Mouse (Mus musculus) heart, embryonic 13.5 days (tissue): ENCODE data around the gene Creb3l2. TPM values are rescaled to one million over a fixed set of nuclear protein-coding genes. Genes with fewer than 3 reads are reported as not detected.

Experiments used
- ATAC-seq: fragments of 200-750 bp; cut with Nextera tagmentation; 2 replicates; pipeline ENCODE4 v1.8.0; 2017; ENCODE audit warnings: moderate TSS enrichment; ENCODE audit not compliant: insufficient number of reproducible peaks, low FRiP score, low TSS enrichment; ENCODE audit errors: extremely low read depth
- H3K27ac ChIP-seq: fragments of 300-500 bp; sonication (generic); replicated peaks from 2 replicates; pipeline ENCODE4 v1.5.1; 2015; ENCODE audit warnings: moderate library complexity, mild to moderate bottlenecking, inconsistent platforms
- H3K27me3 ChIP-seq: fragments of 300-500 bp; sonication (generic); replicated peaks from 2 replicates; pipeline ENCODE4 v1.6.1; 2015; ENCODE audit warnings: mild to moderate bottlenecking, inconsistent platforms
- H3K36me3 ChIP-seq: fragments of 300-500 bp; sonication (generic); 2 replicates; pipeline ENCODE4 v1.6.1; 2015; ENCODE audit warnings: mild to moderate bottlenecking, inconsistent platforms
- H3K4me1 ChIP-seq: fragments of 300-500 bp; sonication (generic); 2 replicates; pipeline ENCODE4 v1.6.1; 2015; ENCODE audit warnings: inconsistent platforms
- H3K4me2 ChIP-seq: fragments of 300-500 bp; sonication (generic); 2 replicates; pipeline ENCODE4 v1.6.1; 2015; ENCODE audit warnings: inconsistent platforms, mild to moderate bottlenecking, moderate library complexity
- H3K4me3 ChIP-seq: fragments of 300-500 bp; sonication (generic); 2 replicates; pipeline ENCODE4 v1.5.1; 2015; ENCODE audit warnings: moderate library complexity, mild to moderate bottlenecking, inconsistent platforms
- H3K9ac ChIP-seq: fragments of 300-500 bp; sonication (generic); 2 replicates; pipeline ENCODE4 v1.6.1; 2015; ENCODE audit warnings: inconsistent platforms, mild to moderate bottlenecking, moderate library complexity
- H3K9me3 ChIP-seq: fragments of 300-500 bp; sonication (generic); 2 replicates; pipeline ENCODE4 v1.6.1; 2016; ENCODE audit warnings: inconsistent platforms
- WGBS: fragments of 180-500 bp; shearing (Covaris S2); methylation state at CpG from one replicate; pipeline ENCODE4 v1.1.7; 2015; ENCODE audit warnings: mixed read lengths; 5-methylcytosine and 5-hydroxymethylcytosine counted together
- polyA plus RNA-seq: library from polyadenylated mRNA; unstranded; fragments of >200 nt; fragmentation: Nextera tagmentation; extraction: Ambion mirVana; gene quantifications from 2 replicates; pipeline ENCODE4 v1.2.1, GENCODE M21; 2015

The Creb3l2 gene
- polyA plus RNA-seq, 1 experiment from 2014 or later = 30.1 TPM

DNA sequence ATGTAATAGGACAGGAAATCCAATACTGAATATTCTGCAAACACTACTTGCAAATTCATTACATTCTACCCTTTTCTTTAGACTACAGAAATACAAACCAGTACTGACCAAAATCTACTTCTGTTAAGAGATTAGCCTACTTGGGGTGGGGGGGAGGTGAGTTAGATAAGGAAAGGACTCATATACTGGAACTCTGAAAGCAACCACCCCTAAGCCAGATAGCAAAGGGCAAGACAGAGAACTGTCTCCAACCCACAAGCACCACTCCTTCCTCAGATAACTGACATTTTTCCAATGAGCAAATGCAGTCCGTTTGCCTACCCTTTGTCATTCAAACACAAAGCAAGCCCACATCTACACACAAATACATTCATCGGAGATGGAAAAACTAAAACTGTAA, 32.1 kb downstream of the Creb3l2 start:
- Histone ChIP-seq H3K4me3 (no peak overlapping the region), H3K4me1 (peaks cover 92% of the 10 kb centered on the region), H3K36me3 (peaks cover 42% of the 10 kb centered on the region), H3K27me3 (no peaks in the 10 kb centered on the region), H3K9ac (no peak overlapping the region), H3K4me2 (no peak overlapping the region), H3K9me3 (no peaks in the 10 kb centered on the region), H3K27ac (peak overlapping the region; percentile 55)
- 40% methylated on average over 2 of the region's 2 CpGs for WGBS
- no peak for ATAC-seq

DNA sequence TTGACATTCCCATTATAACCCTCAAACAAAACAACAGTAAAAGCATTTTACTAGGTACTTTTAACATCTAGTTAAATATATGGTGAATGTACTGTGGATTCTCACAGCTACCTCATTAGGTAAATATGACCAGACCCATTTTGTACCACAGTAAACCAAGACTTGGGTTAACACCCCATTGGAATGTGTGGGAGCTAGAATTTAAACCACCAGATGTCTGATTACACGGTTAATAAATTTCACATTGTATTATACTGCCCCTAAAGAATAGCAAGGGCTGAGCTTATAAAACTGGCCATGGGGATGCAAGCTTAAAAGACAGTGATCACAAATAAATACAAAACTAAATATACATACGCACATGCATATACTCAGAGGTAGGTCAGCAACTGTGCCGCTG, 34.1 kb downstream of the Creb3l2 start:
- no peak for ATAC-seq
- Histone ChIP-seq H3K4me2 (no peak overlapping the region), H3K4me1 (peaks cover 92% of the 10 kb centered on the region), H3K27me3 (no peaks in the 10 kb centered on the region), H3K4me3 (no peak overlapping the region), H3K36me3 (peaks cover 30% of the 10 kb centered on the region), H3K9me3 (no peaks in the 10 kb centered on the region), H3K9ac (no peak overlapping the region), H3K27ac (no peak overlapping the region)
- WGBS = 91% methylated on average over 3 of the region's 3 CpGs

DNA sequence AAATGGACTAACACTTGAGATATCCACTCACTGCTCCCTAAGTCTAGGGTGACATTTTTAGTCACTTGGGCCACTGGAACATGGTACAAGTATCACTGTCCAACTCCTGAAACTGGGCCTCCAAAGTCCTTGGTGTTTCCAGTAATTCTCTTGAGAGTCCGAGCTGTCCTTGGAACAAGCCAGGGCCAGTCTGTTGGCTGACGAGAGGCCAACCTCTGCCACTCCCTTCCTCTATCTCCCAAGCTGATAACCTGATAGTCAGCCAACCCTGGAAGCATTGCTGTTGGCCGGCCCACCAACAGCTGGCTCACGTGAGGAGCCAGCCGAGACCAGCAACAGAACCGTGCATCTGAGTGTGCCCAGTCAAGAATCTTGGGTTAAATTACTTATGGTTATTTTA, 35.0 kb downstream of the Creb3l2 start:
- Histone ChIP-seq H3K27ac (no peak overlapping the region), H3K36me3 (peaks cover 30% of the 10 kb centered on the region), H3K27me3 (no peaks in the 10 kb centered on the region), H3K4me3 (no peak overlapping the region), H3K9ac (no peak overlapping the region), H3K4me2 (no peak overlapping the region), H3K4me1 (peaks cover 92% of the 10 kb centered on the region), H3K9me3 (no peaks in the 10 kb centered on the region)
- 43% methylated on average over 6 of the region's 6 CpGs for WGBS
- no peak for ATAC-seq

DNA sequence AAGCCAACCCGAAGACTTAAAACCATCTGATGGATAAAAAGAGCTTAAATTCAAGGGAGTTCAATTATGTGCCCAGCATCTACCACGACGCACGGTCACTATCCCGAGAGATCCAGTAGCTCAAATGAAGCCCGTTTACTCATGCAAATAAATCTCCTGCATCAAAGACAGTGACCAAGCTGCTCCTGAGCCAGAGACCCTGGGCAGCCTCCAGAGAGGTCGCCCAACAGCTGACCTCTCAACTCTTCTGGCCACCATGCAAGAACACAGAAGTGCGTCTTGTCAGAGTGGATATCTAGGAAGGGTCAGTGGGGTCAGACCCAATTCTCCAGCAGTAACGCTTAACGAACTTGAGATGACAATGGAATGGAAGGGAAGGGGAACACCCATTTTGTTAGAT, 35.9 kb downstream of the Creb3l2 start:
- Histone ChIP-seq H3K9ac (no peak overlapping the region), H3K27ac (no peak overlapping the region), H3K4me2 (no peak overlapping the region), H3K4me3 (no peak overlapping the region), H3K27me3 (no peaks in the 10 kb centered on the region), H3K4me1 (peaks cover 92% of the 10 kb centered on the region), H3K36me3 (peaks cover 30% of the 10 kb centered on the region), H3K9me3 (no peaks in the 10 kb centered on the region)
- ATAC-seq = no peak
- 83% methylated on average over 10 of the region's 10 CpGs for WGBS

DNA sequence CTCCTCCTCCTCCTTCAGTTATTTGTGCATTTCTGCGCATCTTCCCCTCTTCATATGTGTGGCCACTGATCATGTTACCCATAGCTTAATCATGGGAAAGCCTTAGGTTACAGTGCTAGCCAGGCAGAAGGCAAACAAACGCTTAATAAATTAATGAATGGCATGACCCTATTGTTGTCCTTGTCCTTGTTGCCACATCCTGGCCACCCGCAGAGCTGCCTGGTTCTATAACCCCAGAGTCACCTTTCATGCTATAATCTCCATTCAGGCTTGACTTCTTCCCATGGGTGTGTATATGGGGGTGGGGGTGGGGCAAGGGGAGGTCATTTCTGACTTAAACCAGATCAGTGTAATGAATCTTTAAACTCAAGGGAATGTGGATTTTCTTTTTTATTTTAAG, 37.6 kb downstream of the Creb3l2 start:
- Histone ChIP-seq H3K9me3 (no peaks in the 10 kb centered on the region), H3K27me3 (no peaks in the 10 kb centered on the region), H3K9ac (no peak overlapping the region), H3K36me3 (peaks cover 24% of the 10 kb centered on the region), H3K4me1 (peaks cover 92% of the 10 kb centered on the region), H3K4me3 (no peak overlapping the region), H3K4me2 (no peak overlapping the region), H3K27ac (peak overlapping the region; percentile 50)
- 60% methylated on average over 3 of the region's 3 CpGs for WGBS
- no peak for ATAC-seq

DNA sequence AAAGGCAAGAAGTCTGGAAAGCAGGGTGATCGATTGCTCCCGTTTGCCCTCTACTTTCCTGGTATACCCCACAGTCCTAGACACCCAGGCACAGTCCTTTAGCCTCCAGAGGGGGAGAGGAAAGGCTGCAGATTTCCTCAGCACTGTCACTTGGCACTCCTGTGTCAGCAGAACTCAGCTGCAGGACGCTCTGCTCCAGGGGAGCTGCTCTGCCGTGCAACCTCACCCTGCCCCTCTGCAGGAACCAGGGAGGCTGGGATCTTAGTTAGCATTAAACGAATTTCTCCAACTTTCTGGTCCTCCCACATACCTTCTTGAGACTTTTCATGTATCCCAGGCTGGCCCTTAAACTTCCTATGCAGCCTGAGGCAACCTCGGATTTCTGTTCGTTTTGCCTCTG, 40.0 kb downstream of the Creb3l2 start:
- no peaks in the 10 kb centered on the region for H3K9me3 ChIP-seq
- no peak overlapping the region for H3K4me3 ChIP-seq
- H3K27me3 ChIP-seq = no peaks in the 10 kb centered on the region
- H3K36me3 ChIP-seq = peaks cover 8% of the 10 kb centered on the region
- peak overlapping the region; percentile 41; the same call in 1 of the 2 replicates for H3K4me2 ChIP-seq
- H3K27ac ChIP-seq = peak overlapping the region; percentile 91
- ATAC-seq = no peak
- WGBS = 25% methylated on average over 7 of the region's 7 CpGs
- peak overlapping the region; percentile 37 for H3K9ac ChIP-seq
- H3K4me1 ChIP-seq = peaks cover 98% of the 10 kb centered on the region

DNA sequence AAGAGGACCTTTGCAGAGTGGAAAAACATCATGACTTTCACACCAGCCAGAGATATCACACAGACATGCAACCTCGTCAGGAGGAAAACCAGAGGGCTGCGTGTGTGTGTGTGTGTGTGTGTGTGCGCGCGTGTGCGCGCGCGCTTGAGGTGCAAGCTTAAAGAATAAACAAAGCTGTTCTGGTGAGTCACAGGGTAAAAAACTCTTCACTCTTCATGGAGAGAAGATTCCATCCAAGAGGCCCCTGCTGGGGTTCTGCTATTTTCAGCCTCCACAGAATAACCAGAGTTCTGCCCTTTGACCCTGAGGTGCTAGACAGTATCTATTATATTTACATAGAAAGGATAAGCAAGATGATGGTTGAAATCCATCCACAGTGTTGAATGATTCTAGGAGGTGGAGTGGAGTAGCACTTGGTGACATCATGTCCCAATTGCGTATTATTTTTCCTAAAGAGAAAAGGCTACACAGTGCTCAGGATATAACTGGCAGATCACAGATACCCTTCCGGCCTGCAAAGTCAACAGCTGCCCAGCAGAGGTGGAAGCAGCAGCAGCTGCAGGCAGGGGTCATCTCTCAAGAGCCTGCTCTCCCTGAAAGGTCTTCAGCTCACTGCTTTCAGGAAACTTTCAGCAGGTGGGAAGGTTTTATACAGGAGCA, 41.0 kb downstream of the Creb3l2 start:
- Histone ChIP-seq H3K9ac (peak overlapping the region; percentile 37), H3K4me2 (peak overlapping the region; percentile 41), H3K4me1 (peaks cover 98% of the 10 kb centered on the region), H3K9me3 (no peaks in the 10 kb centered on the region), H3K36me3 (peaks cover 8% of the 10 kb centered on the region), H3K4me3 (no peak overlapping the region), H3K27me3 (no peaks in the 10 kb centered on the region), H3K27ac (peak overlapping the region; percentile 91)
- peak; percentile 29 for ATAC-seq
- 11% methylated on average over 11 of the region's 11 CpGs for WGBS

DNA sequence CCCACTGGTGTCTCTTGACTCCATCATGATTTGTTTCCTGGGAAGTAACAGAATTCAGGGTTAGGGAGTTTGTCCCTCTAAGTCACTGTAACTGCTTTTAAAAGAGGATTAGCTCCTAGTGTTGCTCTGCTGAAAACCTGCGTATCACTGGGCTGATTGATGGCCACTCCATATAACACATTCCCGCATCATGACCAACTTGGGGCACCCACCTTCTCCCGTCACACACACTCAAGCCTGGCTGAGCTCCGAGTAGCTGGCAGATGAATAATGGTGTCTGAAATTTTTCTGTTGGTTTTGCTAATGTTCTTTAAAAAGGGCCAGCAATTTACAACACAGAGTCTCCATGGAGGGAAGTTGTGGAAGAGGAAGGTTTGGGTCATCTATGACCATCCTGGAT, 41.8 kb downstream of the Creb3l2 start:
- no peak overlapping the region for H3K4me3 ChIP-seq
- H3K27ac ChIP-seq = peak overlapping the region; percentile 91
- peak overlapping the region; percentile 41 for H3K4me2 ChIP-seq
- H3K36me3 ChIP-seq = peaks cover 11% of the 10 kb centered on the region
- ATAC-seq = no peak
- peaks cover 98% of the 10 kb centered on the region for H3K4me1 ChIP-seq
- no peaks in the 10 kb centered on the region for H3K27me3 ChIP-seq
- no peaks in the 10 kb centered on the region for H3K9me3 ChIP-seq
- H3K9ac ChIP-seq = peak overlapping the region; percentile 33
- WGBS = 36% methylated on average over 4 of the region's 4 CpGs

DNA sequence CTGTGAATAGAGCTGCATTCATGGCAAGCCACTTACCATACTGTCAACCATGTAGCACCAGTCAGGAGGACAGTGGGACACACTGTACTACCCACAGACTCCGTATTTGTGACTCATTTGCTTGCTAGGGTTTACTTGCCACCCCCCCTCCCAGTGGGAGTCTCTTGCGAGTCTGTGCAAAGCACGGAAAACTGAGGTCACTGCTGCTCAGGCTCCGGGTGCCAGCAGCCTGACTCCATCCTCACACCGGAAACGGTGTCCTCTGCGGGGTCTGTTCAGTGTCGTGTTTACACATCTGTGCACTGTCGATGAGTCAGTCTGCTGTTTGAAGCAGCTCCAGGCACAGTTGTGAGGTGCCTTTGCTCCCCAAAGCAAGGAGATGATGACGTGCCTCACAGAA, 43.0 kb downstream of the Creb3l2 start:
- ATAC-seq = no peak
- no peak overlapping the region for H3K4me3 ChIP-seq
- WGBS = 6% methylated on average over 10 of the region's 10 CpGs
- peaks cover 99% of the 10 kb centered on the region for H3K4me1 ChIP-seq
- peak overlapping the region; percentile 33; the same call in 1 of the 2 replicates for H3K9ac ChIP-seq
- no peaks in the 10 kb centered on the region for H3K27me3 ChIP-seq
- peak overlapping the region; percentile 41 for H3K4me2 ChIP-seq
- H3K27ac ChIP-seq = peak overlapping the region; percentile 91
- no peaks in the 10 kb centered on the region for H3K9me3 ChIP-seq
- peaks cover 11% of the 10 kb centered on the region for H3K36me3 ChIP-seq

DNA sequence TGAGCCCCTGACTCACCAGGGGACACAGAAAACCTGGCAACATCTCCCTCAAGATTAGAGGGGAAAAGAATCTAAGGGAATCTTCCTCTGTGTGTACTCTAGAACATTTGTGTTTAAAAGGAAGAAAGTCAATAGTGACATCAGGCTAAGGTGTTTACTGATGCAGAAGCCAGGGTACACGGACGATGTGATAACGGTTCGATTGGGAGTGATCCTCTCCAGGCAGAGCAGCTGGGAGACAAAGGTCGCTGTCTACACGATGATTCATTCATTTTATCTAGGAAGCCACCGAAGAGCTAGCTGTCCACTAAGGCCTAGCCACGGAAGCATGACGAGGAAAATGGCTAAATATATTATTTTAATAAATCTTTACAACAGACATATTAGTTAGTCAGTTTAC, 44.0 kb downstream of the Creb3l2 start:
- no peaks in the 10 kb centered on the region for H3K9me3 ChIP-seq
- WGBS = 28% methylated on average over 9 of the region's 9 CpGs
- peaks cover 100% of the 10 kb centered on the region for H3K4me1 ChIP-seq

DNA sequence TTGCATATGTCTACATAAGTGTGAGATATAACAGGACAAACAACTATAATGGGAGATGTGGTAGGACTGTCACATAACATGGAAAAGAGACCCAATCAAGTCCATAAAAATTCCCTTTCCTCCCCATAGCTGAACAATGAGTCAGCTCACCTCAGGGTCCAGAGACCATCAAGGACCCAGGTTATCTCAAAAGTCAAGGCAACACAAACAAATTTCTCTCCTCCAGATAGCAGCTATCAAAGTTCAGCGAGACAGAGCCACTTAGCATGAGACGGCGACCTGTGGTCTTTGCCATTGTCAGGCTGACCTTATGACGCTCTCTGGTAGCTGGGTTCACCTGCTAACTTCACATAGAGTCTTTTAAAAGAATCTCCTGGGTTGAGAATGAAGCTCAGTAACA, 44.7 kb downstream of the Creb3l2 start:
- ATAC-seq = no peak
- Histone ChIP-seq H3K4me3 (no peak overlapping the region), H3K27ac (no peak overlapping the region), H3K36me3 (peaks cover 11% of the 10 kb centered on the region), H3K27me3 (no peaks in the 10 kb centered on the region), H3K9ac (no peak overlapping the region), H3K4me1 (peaks cover 100% of the 10 kb centered on the region), H3K4me2 (no peak overlapping the region), H3K9me3 (no peaks in the 10 kb centered on the region)
- 34% methylated on average over 4 of the region's 4 CpGs for WGBS

More for the DNA sequence above, 44.0 kb downstream of the Creb3l2 start:
- no peak overlapping the region for H3K9ac ChIP-seq
- H3K27ac ChIP-seq = peak overlapping the region; percentile 91; the same call in 1 of the 2 replicates
- no peak overlapping the region for H3K4me3 ChIP-seq
- peaks cover 11% of the 10 kb centered on the region for H3K36me3 ChIP-seq
- no peak for ATAC-seq
- H3K4me2 ChIP-seq = no peak overlapping the region
- no peaks in the 10 kb centered on the region for H3K27me3 ChIP-seq

DNA sequence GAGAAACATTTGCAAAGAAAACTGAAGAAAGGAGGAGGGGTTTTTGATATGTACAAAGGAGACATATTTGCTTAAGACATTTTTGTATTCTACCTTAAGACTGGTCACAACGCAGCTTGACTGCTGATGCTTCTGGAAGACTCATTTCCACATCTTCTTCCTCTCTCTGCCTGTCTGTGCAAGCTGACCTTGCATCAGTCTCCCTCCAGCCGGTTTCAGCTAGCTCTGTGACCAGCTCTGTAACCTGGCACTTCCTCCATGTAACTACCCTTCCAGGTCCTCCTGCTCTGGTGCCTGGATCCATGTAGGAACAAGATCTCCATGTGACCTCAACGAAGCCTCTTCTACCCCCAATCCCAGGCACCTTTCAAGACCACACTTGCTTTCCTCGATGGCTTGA, 45.8 kb downstream of the Creb3l2 start:
- Histone ChIP-seq H3K4me2 (no peak overlapping the region), H3K27ac (peak overlapping the region; percentile 51), H3K4me1 (peaks cover 100% of the 10 kb centered on the region), H3K9me3 (no peaks in the 10 kb centered on the region), H3K36me3 (peaks cover 11% of the 10 kb centered on the region), H3K4me3 (no peak overlapping the region), H3K27me3 (no peaks in the 10 kb centered on the region), H3K9ac (no peak overlapping the region)
- 73% methylated on average over 4 of the region's 4 CpGs for WGBS
- ATAC-seq = no peak
